Mouse (Mus musculus) stomach, postnatal 0 days (tissue): ENCODE data around the gene G3bp2. TPM values are rescaled to one million over a fixed set of nuclear protein-coding genes. Genes with fewer than 3 reads are reported as not detected.

ENCODE experiments used
- ATAC-seq: fragments of 200-750 bp; cut with Nextera tagmentation; 2 replicates; pipeline ENCODE4 v1.8.0; 2017; ENCODE audit not compliant: low FRiP score, low TSS enrichment
- DNase-seq: peaks from one replicate; pipeline ENCODE4 v3.0.0-alpha.2; 2016; ENCODE audit warnings: low spot score
- H3K27ac ChIP-seq: fragments of 300-500 bp; sonication (generic); replicated peaks from 2 replicates; pipeline ENCODE4 v1.5.1; 2014; ENCODE audit warnings: mild to moderate bottlenecking, control low read depth
- H3K27me3 ChIP-seq: fragments of 300-500 bp; sonication (generic); 2 replicates; pipeline ENCODE4 v1.6.1; 2014; ENCODE audit warnings: low read length; ENCODE audit not compliant: control insufficient read depth, insufficient read depth
- H3K36me3 ChIP-seq: fragments of 300-500 bp; sonication (generic); 2 replicates; pipeline ENCODE4 v1.6.1; 2014; ENCODE audit warnings: low read length, mixed read lengths; ENCODE audit not compliant: control insufficient read depth, insufficient read depth
- H3K4me1 ChIP-seq: fragments of 300-500 bp; sonication (generic); replicated peaks from 2 replicates; pipeline ENCODE4 v1.6.1; 2014; ENCODE audit warnings: antibody characterized with exemption; ENCODE audit not compliant: control insufficient read depth, insufficient read depth
- H3K4me2 ChIP-seq: fragments of 300-500 bp; sonication (generic); replicated peaks from 2 replicates; pipeline ENCODE4 v1.6.1; 2014; ENCODE audit warnings: low read depth, mild to moderate bottlenecking, control low read depth, moderate library complexity
- H3K4me3 ChIP-seq: fragments of 300-500 bp; sonication (generic); 2 replicates; pipeline ENCODE4 v1.5.1; 2014; ENCODE audit warnings: low read depth, low read length, control low read depth
- H3K9ac ChIP-seq: fragments of 300-500 bp; sonication (generic); 2 replicates; pipeline ENCODE4 v1.6.1; 2014; ENCODE audit warnings: mild to moderate bottlenecking, low read length, control low read depth, mixed read lengths
- H3K9me3 ChIP-seq: fragments of 300-500 bp; sonication (generic); 2 replicates; pipeline ENCODE4 v1.6.1; 2016; ENCODE audit warnings: low read length; ENCODE audit not compliant: control insufficient read depth
- CTCF ChIP-seq: IDR thresholded peaks from 2 replicates; pipeline ENCODE4 v1.5.1; 2016; ENCODE audit warnings: antibody characterized with exemption, low read depth, mild to moderate bottlenecking, moderate library complexity
- EP300 ChIP-seq: optimal IDR thresholded peaks from 2 replicates; pipeline ENCODE3; 2016; ENCODE audit warnings: antibody characterized with exemption
- WGBS: fragments of 180-500 bp; shearing (Covaris S2); extraction: QIAGEN DNeasy Blood & Tissue Kit; methylation state at CpG from one replicate; pipeline ENCODE4 v1.1.7; 2014; 5-methylcytosine and 5-hydroxymethylcytosine counted together
- polyA plus RNA-seq: library from polyadenylated mRNA; unstranded; fragments of >200 nt; fragmentation: Nextera tagmentation; extraction: Ambion mirVana; gene quantifications from 2 replicates; pipeline ENCODE4 v1.2.1, GENCODE M21; 2015

The G3bp2 gene
- polyA plus RNA-seq, 1 experiment from 2014 or later = 111 TPM

GRCm38 (mm10) chr5:92082821-92083401 lies 608 bp downstream of the G3bp2 start:
- H3K4me3 ChIP-seq = peak overlapping the region; percentile 96
- H3K27ac ChIP-seq = peak overlapping the region; percentile 99
- H3K4me1 ChIP-seq = no peaks in the 10 kb centered on the region
- DNase-seq (peak; percentile 82), ATAC-seq (peak; percentile 34; the same call in 1 of the 2 replicates)
- no peaks in the 10 kb centered on the region for H3K27me3 ChIP-seq
- no peak; the same call in 1 of the 2 replicates for TF ChIP-seq CTCF
- no peak for TF ChIP-seq EP300
- H3K9me3 ChIP-seq = no peaks in the 10 kb centered on the region
- H3K4me2 ChIP-seq = peak overlapping the region; percentile 74
- H3K36me3 ChIP-seq = no peaks in the 10 kb centered on the region
- H3K9ac ChIP-seq = peak overlapping the region; percentile 97
- under 1% methylated on average over 53 of the region's 55 CpGs for WGBS

- ATAC-seq (no peak), DNase-seq (no peak)
- H3K4me1 ChIP-seq = no peaks in the 10 kb centered on the region
- no peak overlapping the region; the same call in 1 of the 2 replicates for H3K4me3 ChIP-seq
- H3K36me3 ChIP-seq = no peaks in the 10 kb centered on the region
- no peak overlapping the region for H3K27ac ChIP-seq
- no peaks in the 10 kb centered on the region for H3K27me3 ChIP-seq
- 40% methylated on average over 3 of the region's 3 CpGs for WGBS
- H3K9ac ChIP-seq = no peak overlapping the region
- no peaks in the 10 kb centered on the region for H3K9me3 ChIP-seq
- peak overlapping the region; percentile 74 for H3K4me2 ChIP-seq
- TF ChIP-seq CTCF (no peak), EP300 (no peak)
Measured at GRCm38 (mm10) chr5:92081326-92081725, 2.2 kb downstream of the G3bp2 start.

- no peaks in the 10 kb centered on the region for H3K27me3 ChIP-seq
- DNase-seq = no peak
- no peaks in the 10 kb centered on the region for H3K4me1 ChIP-seq
- no peak overlapping the region for H3K9ac ChIP-seq
- no peak for ATAC-seq
- WGBS = 52% methylated on average over 1 of the region's 1 CpGs
- no peak overlapping the region for H3K4me2 ChIP-seq
- H3K4me3 ChIP-seq = no peak overlapping the region
- TF ChIP-seq EP300 = no peak
- no peak for TF ChIP-seq CTCF
- H3K27ac ChIP-seq = no peak overlapping the region
- H3K9me3 ChIP-seq = no peaks in the 10 kb centered on the region
- no peaks in the 10 kb centered on the region for H3K36me3 ChIP-seq
Measured at GRCm38 (mm10) chr5:92080400-92080799, 3.1 kb downstream of the G3bp2 start.

GRCm38 (mm10) chr5:92079304-92079703 lies 4.2 kb downstream of the G3bp2 start:
- Histone ChIP-seq H3K27ac (no peak overlapping the region), H3K9ac (no peak overlapping the region), H3K27me3 (no peaks in the 10 kb centered on the region), H3K36me3 (no peaks in the 10 kb centered on the region), H3K4me3 (no peak overlapping the region), H3K9me3 (no peaks in the 10 kb centered on the region), H3K4me1 (no peaks in the 10 kb centered on the region), H3K4me2 (no peak overlapping the region)
- DNase-seq = no peak
- no peak for ATAC-seq
- no peak for TF ChIP-seq EP300
- no peak for TF ChIP-seq CTCF
- 50% methylated on average over 1 of the region's 1 CpGs for WGBS

GRCm38 (mm10) chr5:92078751-92079150 lies 4.8 kb downstream of the G3bp2 start:
- Histone ChIP-seq H3K4me1 (no peaks in the 10 kb centered on the region), H3K4me3 (no peak overlapping the region), H3K27me3 (no peaks in the 10 kb centered on the region), H3K9me3 (no peaks in the 10 kb centered on the region), H3K27ac (no peak overlapping the region), H3K4me2 (no peak overlapping the region), H3K9ac (no peak overlapping the region), H3K36me3 (no peaks in the 10 kb centered on the region)
- ATAC-seq = no peak
- DNase-seq = no peak
- no peak for TF ChIP-seq CTCF
- no peak for TF ChIP-seq EP300

GRCm38 (mm10) chr5:92076273-92076672 lies 7.2 kb downstream of the G3bp2 start:
- no peaks in the 10 kb centered on the region for H3K36me3 ChIP-seq
- H3K4me3 ChIP-seq = no peak overlapping the region
- no peak overlapping the region for H3K4me2 ChIP-seq
- peak; percentile 34 for TF ChIP-seq CTCF
- TF ChIP-seq EP300 = no peak
- no peak for ATAC-seq
- 81% methylated on average over 1 of the region's 1 CpGs for WGBS
- DNase-seq = no peak
- no peaks in the 10 kb centered on the region for H3K27me3 ChIP-seq
- H3K9ac ChIP-seq = no peak overlapping the region
- H3K27ac ChIP-seq = no peak overlapping the region
- H3K9me3 ChIP-seq = no peaks in the 10 kb centered on the region
- no peaks in the 10 kb centered on the region for H3K4me1 ChIP-seq
